Mouse (Mus musculus) embryonic facial prominence, embryonic 15.5 days (tissue): ENCODE measurements around the gene Anapc13. TPM values are rescaled to one million over a fixed set of nuclear protein-coding genes. Genes with fewer than 3 reads are reported as not detected.

Source experiments
- ATAC-seq: fragments of 200-750 bp; cut with Nextera tagmentation; 2 replicates; pipeline ENCODE4 v1.8.0; 2017; ENCODE audit warnings: low read depth, moderate TSS enrichment; ENCODE audit not compliant: insufficient number of reproducible peaks, low FRiP score, low TSS enrichment
- H3K27ac ChIP-seq: fragments of 300-500 bp; sonication (generic); replicated peaks from 2 replicates; pipeline ENCODE4 v1.5.1; 2015; ENCODE audit warnings: mild to moderate bottlenecking, inconsistent platforms
- H3K27me3 ChIP-seq: fragments of 300-500 bp; sonication (generic); 2 replicates; pipeline ENCODE4 v1.6.1; 2015; ENCODE audit warnings: inconsistent platforms
- H3K36me3 ChIP-seq: fragments of 300-500 bp; sonication (generic); 2 replicates; pipeline ENCODE4 v1.6.1; 2015; ENCODE audit warnings: mild to moderate bottlenecking, inconsistent platforms
- H3K4me1 ChIP-seq: fragments of 300-500 bp; sonication (generic); 2 replicates; pipeline ENCODE4 v1.6.1; 2015; ENCODE audit warnings: inconsistent platforms
- H3K4me2 ChIP-seq: fragments of 300-500 bp; sonication (generic); replicated peaks from 2 replicates; pipeline ENCODE4 v1.6.1; 2015; ENCODE audit warnings: mild to moderate bottlenecking, inconsistent platforms
- H3K4me3 ChIP-seq: fragments of 300-500 bp; sonication (generic); replicated peaks from 2 replicates; pipeline ENCODE4 v1.5.1; 2015; ENCODE audit warnings: mild to moderate bottlenecking, inconsistent platforms
- H3K9ac ChIP-seq: fragments of 300-500 bp; sonication (generic); 2 replicates; pipeline ENCODE4 v1.6.1; 2015; ENCODE audit warnings: inconsistent platforms
- H3K9me3 ChIP-seq: fragments of 300-500 bp; sonication (generic); replicated peaks from 2 replicates; pipeline ENCODE4 v1.6.1; 2016; ENCODE audit warnings: inconsistent platforms
- WGBS: fragments of 180-500 bp; shearing (Covaris S2); methylation state at CpG from one replicate; pipeline ENCODE4 v1.1.7; 2015; 5-methylcytosine and 5-hydroxymethylcytosine counted together
- polyA plus RNA-seq: library from polyadenylated mRNA; unstranded; fragments of >200 nt; fragmentation: Nextera tagmentation; extraction: Ambion mirVana; gene quantifications from 2 replicates; pipeline ENCODE4 v1.2.1, GENCODE M21; 2015

Anapc13 gene
- 182 and 192 TPM in 2 replicates for polyA plus RNA-seq

GRCm38 (mm10) chr9:102625983-102626838 lies at the start of gene Anapc13, which contains the start of gene Cep63:
Gene Anapc13 (plus strand): TSS chr9:102626296.
Gene Cep63 (minus strand): TSS chr9:102626534.
- peak within 1 kb of the TSS; percentile 98 for H3K27ac ChIP-seq
- no peaks in the 10 kb centered on the region for H3K9me3 ChIP-seq
- peak within 1 kb of the TSS; percentile 98 for H3K9ac ChIP-seq
- WGBS = under 1% methylated on average over 82 of the region's 84 CpGs
- H3K27me3 ChIP-seq = no peaks in the 10 kb centered on the region
- ATAC-seq = peak; percentile 95
- H3K36me3 ChIP-seq = 0 out of 2 replicates have a peak, but pooled peaks cover 8% of the 10 kb centered on the region
- peak within 1 kb of the TSS; percentile 76 for H3K4me2 ChIP-seq
- H3K4me1 ChIP-seq = peaks cover 14% of the 10 kb centered on the region
- H3K4me3 ChIP-seq = peak within 1 kb of the TSS; percentile 96

GRCm38 (mm10) chr9:102577480-102577879 lies 48.6 kb upstream of the Anapc13 start:
- no peak overlapping the region for H3K4me3 ChIP-seq
- no peak overlapping the region for H3K9ac ChIP-seq
- H3K4me1 ChIP-seq = no peaks in the 10 kb centered on the region
- ATAC-seq = no peak
- 52% methylated on average over 5 of the region's 5 CpGs for WGBS
- no peak overlapping the region for H3K4me2 ChIP-seq
- no peaks in the 10 kb centered on the region for H3K9me3 ChIP-seq
- no peaks in the 10 kb centered on the region for H3K27me3 ChIP-seq
- no peaks in the 10 kb centered on the region for H3K36me3 ChIP-seq
- no peak overlapping the region for H3K27ac ChIP-seq

- WGBS = 74% methylated on average over 12 of the region's 12 CpGs
- H3K9ac ChIP-seq = no peak overlapping the region
- no peak overlapping the region for H3K4me3 ChIP-seq
- no peaks in the 10 kb centered on the region for H3K4me1 ChIP-seq
- H3K27ac ChIP-seq = no peak overlapping the region
- no peak for ATAC-seq
- no peaks in the 10 kb centered on the region for H3K9me3 ChIP-seq
- no peaks in the 10 kb centered on the region for H3K27me3 ChIP-seq
- H3K4me2 ChIP-seq = no peak overlapping the region
- peaks cover 22% of the 10 kb centered on the region for H3K36me3 ChIP-seq
Measured at GRCm38 (mm10) chr9:102581921-102582469, 44.1 kb upstream of the Anapc13 start.

GRCm38 (mm10) chr9:102587347-102587746 lies 38.7 kb upstream of the Anapc13 start:
- no peak overlapping the region for H3K9ac ChIP-seq
- WGBS = 76% methylated on average over 5 of the region's 5 CpGs
- no peaks in the 10 kb centered on the region for H3K27me3 ChIP-seq
- no peaks in the 10 kb centered on the region for H3K4me1 ChIP-seq
- no peaks in the 10 kb centered on the region for H3K9me3 ChIP-seq
- H3K4me2 ChIP-seq = no peak overlapping the region
- peaks cover 22% of the 10 kb centered on the region for H3K36me3 ChIP-seq
- no peak for ATAC-seq
- no peak overlapping the region for H3K4me3 ChIP-seq
- no peak overlapping the region for H3K27ac ChIP-seq

- no peak overlapping the region for H3K9ac ChIP-seq
- no peak overlapping the region for H3K4me3 ChIP-seq
- no peak for ATAC-seq
- no peaks in the 10 kb centered on the region for H3K9me3 ChIP-seq
- no peak overlapping the region for H3K4me2 ChIP-seq
- 60% methylated on average over 6 of the region's 6 CpGs for WGBS
- peaks cover 38% of the 10 kb centered on the region for H3K36me3 ChIP-seq
- no peaks in the 10 kb centered on the region for H3K27me3 ChIP-seq
- H3K27ac ChIP-seq = no peak overlapping the region
- no peaks in the 10 kb centered on the region for H3K4me1 ChIP-seq
Measured at GRCm38 (mm10) chr9:102594667-102595393, 31.3 kb upstream of the Anapc13 start.

GRCm38 (mm10) chr9:102595662-102596436 lies 30.2 kb upstream of the Anapc13 start:
- Histone ChIP-seq H3K27me3 (no peaks in the 10 kb centered on the region), H3K4me2 (no peak overlapping the region), H3K9ac (no peak overlapping the region), H3K36me3 (peaks cover 38% of the 10 kb centered on the region), H3K4me1 (no peaks in the 10 kb centered on the region), H3K9me3 (no peaks in the 10 kb centered on the region), H3K4me3 (no peak overlapping the region), H3K27ac (no peak overlapping the region)
- WGBS = 77% methylated on average over 8 of the region's 8 CpGs
- ATAC-seq = no peak

GRCm38 (mm10) chr9:102601187-102601586 lies 24.9 kb upstream of the Anapc13 start:
- 89% methylated on average over 2 of the region's 2 CpGs for WGBS
- Histone ChIP-seq H3K4me3 (no peak overlapping the region), H3K9me3 (no peaks in the 10 kb centered on the region), H3K27me3 (no peaks in the 10 kb centered on the region), H3K9ac (no peak overlapping the region), H3K27ac (no peak overlapping the region), H3K4me1 (no peaks in the 10 kb centered on the region), H3K4me2 (no peak overlapping the region), H3K36me3 (0 out of 2 replicates have a peak, but pooled peaks cover 17% of the 10 kb centered on the region)
- no peak for ATAC-seq

GRCm38 (mm10) chr9:102601666-102602065 lies 24.4 kb upstream of the Anapc13 start:
- Histone ChIP-seq H3K9me3 (no peaks in the 10 kb centered on the region), H3K4me3 (no peak overlapping the region), H3K27ac (no peak overlapping the region), H3K27me3 (no peaks in the 10 kb centered on the region), H3K4me1 (no peaks in the 10 kb centered on the region), H3K4me2 (no peak overlapping the region), H3K36me3 (0 out of 2 replicates have a peak, but pooled peaks cover 14% of the 10 kb centered on the region), H3K9ac (no peak overlapping the region)
- ATAC-seq = no peak
- 85% methylated on average over 2 of the region's 2 CpGs for WGBS

- Histone ChIP-seq H3K27ac (no peak overlapping the region), H3K9ac (no peak overlapping the region), H3K27me3 (no peaks in the 10 kb centered on the region), H3K4me2 (no peak overlapping the region), H3K4me1 (no peaks in the 10 kb centered on the region), H3K36me3 (peaks cover 14% of the 10 kb centered on the region), H3K4me3 (no peak overlapping the region), H3K9me3 (no peaks in the 10 kb centered on the region)
- 73% methylated on average over 6 of the region's 6 CpGs for WGBS
- no peak for ATAC-seq
Measured at GRCm38 (mm10) chr9:102605162-102605561, 20.9 kb upstream of the Anapc13 start.

GRCm38 (mm10) chr9:102607471-102607870 lies 18.6 kb upstream of the Anapc13 start:
- no peak overlapping the region for H3K4me2 ChIP-seq
- no peak overlapping the region for H3K4me3 ChIP-seq
- H3K9me3 ChIP-seq = no peaks in the 10 kb centered on the region
- no peaks in the 10 kb centered on the region for H3K27me3 ChIP-seq
- peaks cover 23% of the 10 kb centered on the region for H3K36me3 ChIP-seq
- no peak overlapping the region for H3K27ac ChIP-seq
- no peaks in the 10 kb centered on the region for H3K4me1 ChIP-seq
- no peak overlapping the region for H3K9ac ChIP-seq
- WGBS = 66% methylated on average over 5 of the region's 5 CpGs
- no peak for ATAC-seq
